Mouse (Mus musculus) ZHBTc4 (cell line): ENCODE results near the gene Tmem91.

Experiments used
- DNase-seq: peaks from one replicate; pipeline ENCODE4 v3.0.0-alpha.2; 2011; ENCODE audit warnings: low read depth, low spot score

Tmem91 gene

GRCm38 (mm10) chr7:25626509-25627430, 48.2 kb downstream of the Tmem91 start, which contains the start of gene B3gnt8:
Gene B3gnt8 (plus strand): TSS chr7:25626654.
- DNase-seq: peak; percentile 39

- peak; percentile 75 for DNase-seq
These were observed 49.2 kb downstream of the Tmem91 start for GRCm38 (mm10) chr7:25625594-25626250.

- no peak for DNase-seq
These were observed 50.1 kb downstream of the Tmem91 start for GRCm38 (mm10) chr7:25624851-25625250.

GRCm38 (mm10) chr7:25623857-25624370, 51.1 kb downstream of the Tmem91 start:
- no peak for DNase-seq

GRCm38 (mm10) chr7:25620751-25621150, 54.2 kb downstream of the Tmem91 start:
- DNase-seq: no peak

GRCm38 (mm10) chr7:25620101-25620500, 54.9 kb downstream of the Tmem91 start:
- DNase-seq: no peak

- DNase-seq: no peak
These were observed 55.3 kb downstream of the Tmem91 start for GRCm38 (mm10) chr7:25619722-25619991.
